Mouse (Mus musculus) liver, adult 2 months (tissue): Measurements from ENCODE around the gene Zfp148.

ENCODE experiments used
- CTCF ChIP-seq: fragments of 200-500 bp; IDR thresholded peaks from 2 replicates; pipeline ENCODE4 v1.5.1; 2011; ENCODE audit warnings: low read depth, low read length, control low read depth
- POLR2A ChIP-seq: fragments of 200-500 bp; IDR thresholded peaks from 2 replicates; pipeline ENCODE4 v1.6.1; 2011; ENCODE audit warnings: low read length, control low read depth; ENCODE audit not compliant: insufficient read depth; ENCODE audit errors: extremely low read depth

- no peak for TF ChIP-seq CTCF
- TF ChIP-seq POLR2A, result no peak
Observed at GRCm38 (mm10) chr16:33494374-33494773, 113.7 kb downstream of the Zfp148 start.
